Mouse (Mus musculus) neutrophil, adult 5-6 weeks (primary cell): ENCODE measurements around the gene Thtpa. TPM values are rescaled to one million over a fixed set of nuclear protein-coding genes. Genes with fewer than 3 reads are reported as not detected.

Experiments used
- ATAC-seq: fragments of 151-379, 151-347 bp; 2 replicates; pipeline ENCODE4 v1.8.0; 2017; ENCODE audit warnings: mild to moderate bottlenecking, moderate TSS enrichment; ENCODE audit not compliant: insufficient number of reproducible peaks, poor library complexity, low FRiP score, severe bottlenecking; ENCODE audit errors: extremely low read depth
- total RNA-seq: library from RNA; stranded (forward); fragments of 200-1000 nt; gene quantifications from 2 replicates; pipeline ENCODE4 v1.2.3, GENCODE M21; 2017

Gene Thtpa
- total RNA-seq, 1 experiment from 2014 or later, result 5.2 TPM

GRCm38 (mm10) chr14:55101592-55101991 lies 7.0 kb downstream of the Thtpa start:
- ATAC-seq, result peak; percentile 23; the same call in 1 of the 2 replicates

- no peak for ATAC-seq
Observed at GRCm38 (mm10) chr14:55102253-55102785, 7.7 kb downstream of the Thtpa start.

- ATAC-seq, result no peak
Observed at GRCm38 (mm10) chr14:55104365-55104764, 9.8 kb downstream of the Thtpa start.

GRCm38 (mm10) chr14:55105386-55105785 lies 10.8 kb downstream of the Thtpa start:
- no peak for ATAC-seq

- peak; percentile 76 for ATAC-seq
Observed at GRCm38 (mm10) chr14:55105836-55106809, 11.5 kb downstream of the Thtpa start, which contains the start of gene Ap1g2. TSS of gene Ap1g2 (minus strand) at chr14:55106593.

GRCm38 (mm10) chr14:55106990-55107389 lies 12.4 kb downstream of the Thtpa start:
- no peak for ATAC-seq

GRCm38 (mm10) chr14:55108202-55108870 lies 13.8 kb downstream of the Thtpa start:
- ATAC-seq, result no peak

GRCm38 (mm10) chr14:55109048-55109873 lies 14.7 kb downstream of the Thtpa start:
- ATAC-seq, result no peak

GRCm38 (mm10) chr14:55110076-55110475 lies 15.5 kb downstream of the Thtpa start:
- ATAC-seq, result no peak

GRCm38 (mm10) chr14:55111720-55112119 lies 17.1 kb downstream of the Thtpa start:
- no peak for ATAC-seq

- no peak for ATAC-seq
Observed at GRCm38 (mm10) chr14:55113351-55113974, 18.9 kb downstream of the Thtpa start.

- ATAC-seq, result no peak
Observed at GRCm38 (mm10) chr14:55113975-55114645, 19.5 kb downstream of the Thtpa start.

- no peak for ATAC-seq
Observed at GRCm38 (mm10) chr14:55114759-55115701, 20.4 kb downstream of the Thtpa start.

GRCm38 (mm10) chr14:55115846-55116245 lies 21.3 kb downstream of the Thtpa start:
- ATAC-seq, result no peak

- ATAC-seq, result no peak
Observed at GRCm38 (mm10) chr14:55116425-55117200, 22.0 kb downstream of the Thtpa start, which contains the start of gene Jph4. TSS of gene Jph4 (minus strand) at chr14:55116935.

- ATAC-seq, result no peak
Observed at GRCm38 (mm10) chr14:55118852-55119251, 24.3 kb downstream of the Thtpa start.
